Mouse (Mus musculus) heart, adult 2 months (tissue): Measurements from ENCODE around the gene Slc38a8.

ENCODE experiments used
- CTCF ChIP-seq: fragments of 200-600 bp; IDR thresholded peaks from 2 replicates; pipeline ENCODE4 v1.8.1; 2022; ENCODE audit warnings: antibody characterized with exemption, mild to moderate bottlenecking, moderate library complexity
- EP300 ChIP-seq: fragments of 200-500 bp; IDR thresholded peaks from 2 replicates; pipeline ENCODE4 v1.6.1; 2011; ENCODE audit warnings: low read depth, low read length, control low read depth; ENCODE audit not compliant: insufficient read depth
- POLR2A ChIP-seq: fragments of 200-500 bp; IDR thresholded peaks from 2 replicates; pipeline ENCODE4 v1.6.1; 2011; ENCODE audit warnings: mild to moderate bottlenecking, low read depth, low read length, control low read depth; ENCODE audit not compliant: insufficient read depth

GRCm38 (mm10) chr8:119434569-119434968 is 66.9 kb downstream of the Slc38a8 start:
- TF ChIP-seq CTCF = no peak
- TF ChIP-seq EP300 = no peak
- no peak for TF ChIP-seq POLR2A
